14 mouse cellular contexts compared by ENCODE assay signal in genomic region chr5:107092137-107092536, GRCm38 (mm10).
A peak's percentile ranks its signal among the peaks of the same experiment; 100 is the strongest.
DNase-seq lines count a peak whose midpoint lies in the region; ATAC-seq lines count a peak whose summit lies in the region.
"Had no signal": no experiment of that assay in that cellular context is flagged by ENCODE, and none has a peak within 500 bp of the region (broad histone marks: within the 10 kb centered on the region; RNA-seq: fewer than 3 reads in every experiment).

No protein-coding gene starts in this region.

- H3K4me3 ChIP-seq in limb, embryonic 10.5 days, result no peak overlapping the region
- no peak overlapping the region for H3K4me3 ChIP-seq in hindbrain, embryonic 16.5 days (ENCODE audit: low read length)
- no peak overlapping the region for H3K4me3 ChIP-seq in midbrain, embryonic 15.5 days
- H3K4me3 ChIP-seq: erythroblast, embryonic 14.5 days; kidney, embryonic 15.5 days; neural tube, embryonic 15.5 days had no signal

- no peak overlapping the region for H3K9ac ChIP-seq in hindbrain, embryonic 16.5 days (ENCODE audit: low read depth, low read length)
- H3K9ac ChIP-seq in midbrain, embryonic 15.5 days, result no peak overlapping the region
- H3K9ac ChIP-seq: kidney, embryonic 15.5 days; neural tube, embryonic 15.5 days had no signal

- WGBS in limb, embryonic 10.5 days, result 78% methylated on average over 8 of the region's 8 CpGs
- WGBS in hindbrain, embryonic 16.5 days, result 63% methylated on average over 8 of the region's 8 CpGs
- 82% methylated on average over 8 of the region's 8 CpGs for WGBS in midbrain, embryonic 15.5 days

- peaks cover 3% of the 10 kb centered on the region; the same call in 1 of the 2 replicates for H3K27me3 ChIP-seq in limb, embryonic 10.5 days (ENCODE audit: low read depth, poor library complexity, severe bottlenecking)
- no peaks in the 10 kb centered on the region for H3K27me3 ChIP-seq in hindbrain, embryonic 16.5 days (replicated peaks; ENCODE audit: control insufficient read depth, insufficient read depth, low read length)
- H3K27me3 ChIP-seq in midbrain, embryonic 15.5 days (replicated peaks), result 0 out of 2 replicates have a peak, but pooled peaks cover 7% of the 10 kb centered on the region
- H3K27me3 ChIP-seq: kidney, embryonic 15.5 days; neural tube, embryonic 15.5 days had no signal

- H3K4me1 ChIP-seq in limb, embryonic 10.5 days, result peaks cover 41% of the 10 kb centered on the region
- H3K4me1 ChIP-seq in hindbrain, embryonic 16.5 days (ENCODE audit: control insufficient read depth, insufficient read depth, low read depth, low read length), result no peaks in the 10 kb centered on the region; the same call in 1 of the 2 replicates
- H3K4me1 ChIP-seq in midbrain, embryonic 15.5 days, result peaks cover 11% of the 10 kb centered on the region; the same call in 1 of the 2 replicates

- ATAC-seq in hindbrain, embryonic 16.5 days, result no peak
- no peak for ATAC-seq in midbrain, embryonic 15.5 days (replicated peaks)
- ATAC-seq: inflammation-experienced regulatory T-cells, adult 6 months had no signal

- H3K27ac ChIP-seq in limb, embryonic 10.5 days, result peak overlapping the region; percentile 5; the same call in 1 of the 2 replicates
- no peak overlapping the region for H3K27ac ChIP-seq in hindbrain, embryonic 16.5 days (ENCODE audit: low read depth, low read length)
- no peak overlapping the region for H3K27ac ChIP-seq in midbrain, embryonic 15.5 days
- H3K27ac ChIP-seq: kidney, embryonic 15.5 days; neural tube, embryonic 15.5 days had no signal

- peak; percentile 27 for DNase-seq in heart, postnatal 4 days
- DNase-seq in heart, adult 8-10 months (ENCODE audit: low spot score), result no peak
- DNase-seq in right cerebral cortex, adult 2 months (ENCODE audit: low spot score in 2 of 2), result peak; percentile 18 to 36
- no peak for DNase-seq in right cerebral cortex, postnatal 10 days (ENCODE audit: low spot score in 2 of 2)
- DNase-seq in limb, embryonic 10.5 days (ENCODE audit: low spot score), result no peak
- peak; percentile 39 for DNase-seq in thymus, postnatal 25 days
- DNase-seq: cerebellum, adult 11-12 months; lung, postnatal 36 days had no signal

- no peak overlapping the region for H3K4me2 ChIP-seq in hindbrain, embryonic 16.5 days (ENCODE audit: low read length)
- H3K4me2 ChIP-seq in midbrain, embryonic 15.5 days, result no peak overlapping the region
- H3K4me2 ChIP-seq: kidney, embryonic 15.5 days; neural tube, embryonic 15.5 days had no signal

- H3K9me3 ChIP-seq in limb, embryonic 10.5 days (replicated peaks), result no peaks in the 10 kb centered on the region
- H3K9me3 ChIP-seq in hindbrain, embryonic 16.5 days (ENCODE audit: control insufficient read depth, low read length), result no peaks in the 10 kb centered on the region
- H3K9me3 ChIP-seq in midbrain, embryonic 15.5 days, result no peaks in the 10 kb centered on the region
- H3K9me3 ChIP-seq: kidney, embryonic 15.5 days; neural tube, embryonic 15.5 days had no signal

- no peaks in the 10 kb centered on the region for H3K36me3 ChIP-seq in limb, embryonic 10.5 days
- H3K36me3 ChIP-seq in hindbrain, embryonic 16.5 days (ENCODE audit: control insufficient read depth, insufficient read depth, low read length), result no peaks in the 10 kb centered on the region
- H3K36me3 ChIP-seq in midbrain, embryonic 15.5 days (replicated peaks), result no peaks in the 10 kb centered on the region
- H3K36me3 ChIP-seq: kidney, embryonic 15.5 days; neural tube, embryonic 15.5 days had no signal

Comparison
In these comparisons a context has a peak if more than half of its experiments do, and no peak if none do; other contexts are left out.
1. DNase-seq: peak in heart, postnatal 4 days (single experiment), right cerebral cortex, adult 2 months (2 of 2) and thymus, postnatal 25 days (single experiment); none in heart, adult 8-10 months (single experiment), right cerebral cortex, postnatal 10 days (0 of 2) and limb, embryonic 10.5 days (single experiment).